Mouse (Mus musculus): ENCODE measurements at regions not wholly inside any gene's neighbourhood (a gene's known extent, or its start where the extent isn't known, plus 50 kb on each side); places are given as distances from the start of the nearest gene placed in this dataset.

DNA sequence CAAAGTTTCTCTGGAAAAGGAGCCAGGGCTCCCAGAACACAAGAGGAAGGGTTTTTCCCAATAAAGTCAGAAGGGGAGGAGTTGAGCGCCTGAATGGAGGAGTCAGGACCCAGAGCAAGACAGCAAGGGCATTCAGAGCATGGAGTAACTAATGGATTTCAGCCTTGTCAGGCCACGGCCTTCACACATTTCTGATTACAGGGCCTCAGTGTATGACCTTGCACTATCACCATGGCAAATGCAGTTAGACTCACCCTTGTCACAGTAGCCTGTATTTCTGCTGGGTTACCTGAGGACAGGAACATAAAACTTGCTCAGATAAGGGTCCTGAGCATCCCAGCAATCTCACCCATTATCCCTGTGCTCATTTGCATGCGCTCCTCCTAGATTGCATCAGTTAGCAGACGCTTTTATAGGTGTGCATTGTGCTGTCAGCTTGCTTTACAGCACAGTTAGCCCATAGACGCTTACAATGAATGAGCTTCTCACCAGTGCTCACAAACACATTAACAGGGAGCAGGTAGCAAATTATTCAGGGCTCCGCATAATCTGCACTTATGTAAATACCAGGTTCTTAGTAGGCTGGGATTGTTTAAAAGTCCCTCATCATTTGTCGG lies 547.4 kb downstream of the Insc start:
- no peaks in the 10 kb centered on the region for H3K27me3 ChIP-seq (ENCODE audit: control insufficient read depth, insufficient read depth, low read depth, low read length)
- no peaks in the 10 kb centered on the region for H3K4me1 ChIP-seq (replicated peaks; ENCODE audit: control insufficient read depth, insufficient read depth, low read length)
- no peak overlapping the region for H3K27ac ChIP-seq (ENCODE audit: low read length)
- no peak overlapping the region for H3K4me3 ChIP-seq (ENCODE audit: low read length)
- no peak for ATAC-seq (ENCODE audit: low read depth)
- no peaks in the 10 kb centered on the region for H3K36me3 ChIP-seq (ENCODE audit: control insufficient read depth, insufficient read depth, low read length)
- no peak overlapping the region for H3K9ac ChIP-seq (ENCODE audit: low read length)
- H3K4me2 ChIP-seq (ENCODE audit: low read depth, low read length): no peak overlapping the region
- WGBS: 65% methylated on average over 7 of the region's 7 CpGs
- H3K9me3 ChIP-seq (ENCODE audit: control insufficient read depth, low read length): no peaks in the 10 kb centered on the region

DNA sequence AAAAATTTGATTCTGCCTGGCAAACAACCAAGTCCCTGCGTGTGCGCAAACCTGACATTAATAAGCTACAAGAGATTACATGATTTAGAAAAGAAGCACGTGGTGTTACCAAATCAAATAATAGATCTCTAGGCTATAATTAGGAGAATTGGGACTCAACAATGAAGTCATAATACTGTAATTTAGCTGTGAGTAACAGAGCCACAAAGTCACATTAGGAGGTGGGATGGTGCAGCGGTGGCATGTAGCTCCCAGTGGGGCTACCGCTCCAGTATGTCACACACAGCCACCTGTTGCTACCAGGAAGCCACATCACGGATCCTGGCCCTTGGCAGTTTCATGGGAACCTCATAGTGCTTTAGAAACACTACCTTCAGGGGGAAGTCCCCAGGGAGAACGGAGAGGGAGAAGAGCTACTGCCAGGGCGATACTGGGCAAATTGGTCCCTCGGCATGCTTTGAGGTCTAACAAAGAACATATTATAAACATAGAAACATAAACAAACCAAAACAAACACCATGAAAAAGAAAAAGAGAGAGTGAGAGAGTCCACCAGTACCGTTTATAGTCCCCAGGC lies 551.2 kb downstream of the Insc start:
- no peaks in the 10 kb centered on the region for H3K36me3 ChIP-seq (ENCODE audit: control insufficient read depth, insufficient read depth, low read length)
- no peaks in the 10 kb centered on the region for H3K9me3 ChIP-seq (ENCODE audit: control insufficient read depth, low read length)
- no peak overlapping the region for H3K4me2 ChIP-seq (ENCODE audit: low read depth, low read length)
- WGBS: 46% methylated on average over 10 of the region's 10 CpGs
- no peak overlapping the region for H3K4me3 ChIP-seq (ENCODE audit: low read length)
- no peak overlapping the region for H3K9ac ChIP-seq (ENCODE audit: low read length)
- H3K27me3 ChIP-seq (ENCODE audit: control insufficient read depth, insufficient read depth, low read depth, low read length): no peaks in the 10 kb centered on the region
- H3K4me1 ChIP-seq (replicated peaks; ENCODE audit: control insufficient read depth, insufficient read depth, low read length): no peaks in the 10 kb centered on the region
- no peak for ATAC-seq (ENCODE audit: low read depth)
- no peak overlapping the region for H3K27ac ChIP-seq (ENCODE audit: low read length)

DNA sequence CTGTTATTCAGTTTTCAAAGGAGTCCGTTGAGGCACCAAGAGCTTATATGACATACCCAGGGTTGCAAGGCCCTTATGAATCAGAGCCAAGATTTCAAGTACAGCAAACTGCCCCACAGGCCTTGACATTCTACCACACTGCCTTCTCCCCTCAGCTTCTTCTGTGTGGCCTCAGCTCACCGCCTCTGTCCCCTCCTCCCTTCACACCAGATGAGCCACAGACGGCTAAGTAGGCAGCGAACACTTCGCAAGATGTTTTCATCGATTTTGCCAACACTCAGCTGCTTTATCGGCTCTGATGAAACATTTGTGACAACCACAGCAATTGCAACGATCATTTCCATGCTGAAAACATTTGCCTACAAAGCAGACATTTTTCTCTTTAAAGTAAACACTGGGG lies 556.7 kb downstream of the Insc start:
- Histone ChIP-seq H3K36me3 (ENCODE audit: control insufficient read depth, insufficient read depth, low read length) (no peaks in the 10 kb centered on the region), H3K9me3 (ENCODE audit: control insufficient read depth, low read length) (no peaks in the 10 kb centered on the region), H3K4me3 (ENCODE audit: low read length) (no peak overlapping the region), H3K4me1 (replicated peaks; ENCODE audit: control insufficient read depth, insufficient read depth, low read length) (no peaks in the 10 kb centered on the region), H3K4me2 (ENCODE audit: low read depth, low read length) (no peak overlapping the region), H3K27me3 (ENCODE audit: control insufficient read depth, insufficient read depth, low read depth, low read length) (no peaks in the 10 kb centered on the region), H3K27ac (ENCODE audit: low read length) (no peak overlapping the region), H3K9ac (ENCODE audit: low read length) (no peak overlapping the region)
- ATAC-seq (ENCODE audit: low read depth): no peak
- WGBS: 58% methylated on average over 8 of the region's 8 CpGs

DNA sequence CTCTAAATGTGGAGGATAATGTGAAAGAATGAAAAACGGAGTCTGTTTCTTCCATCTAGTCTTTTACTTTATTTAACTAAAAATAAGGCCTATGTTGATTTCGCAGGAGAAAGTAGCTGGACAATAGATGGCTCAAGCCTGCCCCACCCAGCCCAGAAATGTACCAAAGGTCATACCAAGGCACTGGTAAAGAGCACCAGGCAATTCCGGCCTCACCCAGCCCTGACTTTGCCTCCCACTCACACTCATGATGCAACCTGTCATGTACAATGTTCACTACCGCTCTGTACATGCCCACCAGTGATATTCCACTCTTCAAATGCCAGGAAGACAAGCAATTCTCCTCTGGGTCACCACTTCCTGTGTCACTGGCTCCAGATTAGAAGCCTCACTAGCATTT lies 564.9 kb downstream of the Insc start:
- Histone ChIP-seq H3K4me3 (ENCODE audit: low read length) (no peak overlapping the region), H3K27me3 (ENCODE audit: control insufficient read depth, insufficient read depth, low read depth, low read length) (no peaks in the 10 kb centered on the region), H3K4me2 (ENCODE audit: low read depth, low read length) (no peak overlapping the region), H3K36me3 (ENCODE audit: control insufficient read depth, insufficient read depth, low read length) (no peaks in the 10 kb centered on the region), H3K9me3 (ENCODE audit: control insufficient read depth, low read length) (no peaks in the 10 kb centered on the region), H3K9ac (ENCODE audit: low read length) (no peak overlapping the region), H3K27ac (ENCODE audit: low read length) (no peak overlapping the region), H3K4me1 (replicated peaks; ENCODE audit: control insufficient read depth, insufficient read depth, low read length) (peaks cover 5% of the 10 kb centered on the region; the same call in 1 of the 2 replicates)
- ATAC-seq (ENCODE audit: low read depth): no peak
- WGBS: 80% methylated on average over 4 of the region's 4 CpGs

DNA sequence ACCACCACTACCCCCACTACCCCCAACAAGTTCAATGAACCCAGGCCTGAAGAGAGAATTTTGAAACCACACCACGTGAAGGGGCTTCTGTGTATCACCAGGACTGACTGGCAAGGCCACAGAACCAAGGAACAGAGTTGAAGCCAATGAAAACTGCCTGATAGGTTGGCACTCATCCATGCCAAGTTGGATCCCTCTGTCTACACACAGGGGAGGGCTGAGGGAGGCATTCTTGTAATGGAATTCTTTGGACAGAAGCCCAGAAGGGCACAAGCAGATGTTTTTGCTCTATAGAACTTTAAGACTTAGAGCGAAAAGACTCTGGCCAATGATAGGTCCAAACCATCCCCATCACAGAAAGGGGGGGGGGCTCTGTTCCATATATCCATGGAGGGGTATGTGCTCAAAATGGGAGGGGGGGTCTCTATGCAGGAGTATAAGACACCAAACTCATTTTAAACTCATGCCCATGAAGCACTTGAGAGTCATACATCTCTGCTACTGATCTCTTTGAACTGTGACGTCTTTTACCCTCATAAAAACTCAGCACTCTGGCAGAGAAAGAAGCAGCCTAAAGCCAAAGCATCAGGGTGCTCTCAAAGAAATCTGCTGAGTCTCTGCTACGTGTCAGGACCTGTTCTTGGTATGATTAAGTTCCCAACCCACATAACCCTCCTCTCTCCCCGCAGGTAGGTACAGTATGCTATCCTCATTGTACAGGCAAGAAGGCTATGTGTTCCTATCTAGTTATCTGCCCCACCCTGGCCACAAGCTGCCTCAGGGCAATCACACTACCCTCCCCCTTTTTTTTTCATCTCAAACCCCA lies 567.1 kb downstream of the Insc start:
- H3K4me2 ChIP-seq (ENCODE audit: low read depth, low read length): no peak overlapping the region
- peaks cover 5% of the 10 kb centered on the region; the same call in 1 of the 2 replicates for H3K4me1 ChIP-seq (replicated peaks; ENCODE audit: control insufficient read depth, insufficient read depth, low read length)
- ATAC-seq (ENCODE audit: low read depth): peak; percentile 71
- no peaks in the 10 kb centered on the region for H3K36me3 ChIP-seq (ENCODE audit: control insufficient read depth, insufficient read depth, low read length)
- 53% methylated on average over 5 of the region's 5 CpGs for WGBS
- H3K27me3 ChIP-seq (ENCODE audit: control insufficient read depth, insufficient read depth, low read depth, low read length): no peaks in the 10 kb centered on the region; the same call in none of the 2 replicates
- no peak overlapping the region for H3K27ac ChIP-seq (ENCODE audit: low read length)
- H3K9me3 ChIP-seq (ENCODE audit: control insufficient read depth, low read length): no peaks in the 10 kb centered on the region
- H3K4me3 ChIP-seq (ENCODE audit: low read length): no peak overlapping the region
- H3K9ac ChIP-seq (ENCODE audit: low read length): no peak overlapping the region

DNA sequence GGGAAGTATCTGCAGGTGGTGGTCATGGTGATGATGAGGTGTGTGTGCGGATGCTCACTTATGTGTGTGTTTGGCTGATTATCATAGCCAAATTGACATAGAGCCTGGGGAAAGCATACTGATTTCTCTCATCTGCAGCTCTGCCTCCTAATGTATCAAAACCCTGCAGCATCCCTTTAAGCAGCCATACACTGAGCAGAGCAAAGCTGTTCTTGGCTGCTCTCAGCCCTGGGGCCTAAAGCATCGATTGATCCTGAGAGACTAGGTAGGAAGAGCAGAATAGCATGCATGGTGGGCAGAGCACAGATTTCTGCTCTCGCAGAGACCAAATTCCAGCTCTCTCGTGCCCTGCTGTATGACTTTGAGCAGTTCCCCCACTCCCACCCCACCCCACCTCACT lies 576.0 kb downstream of the Insc start:
- Histone ChIP-seq H3K4me3 (ENCODE audit: low read length) (no peak overlapping the region), H3K9me3 (ENCODE audit: control insufficient read depth, low read length) (no peaks in the 10 kb centered on the region), H3K4me2 (ENCODE audit: low read depth, low read length) (no peak overlapping the region), H3K36me3 (ENCODE audit: control insufficient read depth, insufficient read depth, low read length) (no peaks in the 10 kb centered on the region), H3K27ac (ENCODE audit: low read length) (no peak overlapping the region), H3K9ac (ENCODE audit: low read length) (no peak overlapping the region), H3K27me3 (ENCODE audit: control insufficient read depth, insufficient read depth, low read depth, low read length) (no peaks in the 10 kb centered on the region; the same call in 1 of the 2 replicates), H3K4me1 (replicated peaks; ENCODE audit: control insufficient read depth, insufficient read depth, low read length) (no peaks in the 10 kb centered on the region)
- ATAC-seq (ENCODE audit: low read depth): no peak
- 77% methylated on average over 4 of the region's 4 CpGs for WGBS

DNA sequence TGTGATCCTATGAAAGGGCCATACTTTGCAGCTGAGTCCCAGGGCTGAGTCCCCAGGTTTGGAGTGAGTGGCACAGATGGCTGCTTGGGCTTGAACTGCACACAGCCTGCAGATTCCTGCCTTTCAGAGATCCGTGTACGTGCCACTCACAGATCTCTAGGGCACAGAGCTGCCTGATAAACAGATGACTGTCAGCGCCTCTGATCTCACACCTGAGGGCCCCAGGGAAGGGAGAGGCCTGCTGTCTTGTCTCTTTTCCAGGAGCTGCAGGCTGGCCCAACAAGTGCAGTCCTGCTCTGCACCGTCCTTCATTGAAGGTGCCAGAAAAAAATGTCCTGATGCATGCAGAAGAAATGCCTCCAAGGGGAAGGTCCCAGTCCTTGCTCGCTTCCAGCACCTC lies 579.5 kb downstream of the Insc start:
- Histone ChIP-seq H3K4me1 (replicated peaks; ENCODE audit: control insufficient read depth, insufficient read depth, low read length) (no peaks in the 10 kb centered on the region), H3K9me3 (ENCODE audit: control insufficient read depth, low read length) (no peaks in the 10 kb centered on the region), H3K36me3 (ENCODE audit: control insufficient read depth, insufficient read depth, low read length) (no peaks in the 10 kb centered on the region), H3K4me3 (ENCODE audit: low read length) (no peak overlapping the region), H3K27ac (ENCODE audit: low read length) (no peak overlapping the region), H3K4me2 (ENCODE audit: low read depth, low read length) (no peak overlapping the region), H3K27me3 (ENCODE audit: control insufficient read depth, insufficient read depth, low read depth, low read length) (no peaks in the 10 kb centered on the region), H3K9ac (ENCODE audit: low read length) (no peak overlapping the region)
- WGBS: 48% methylated on average over 5 of the region's 5 CpGs
- no peak for ATAC-seq (ENCODE audit: low read depth)

DNA sequence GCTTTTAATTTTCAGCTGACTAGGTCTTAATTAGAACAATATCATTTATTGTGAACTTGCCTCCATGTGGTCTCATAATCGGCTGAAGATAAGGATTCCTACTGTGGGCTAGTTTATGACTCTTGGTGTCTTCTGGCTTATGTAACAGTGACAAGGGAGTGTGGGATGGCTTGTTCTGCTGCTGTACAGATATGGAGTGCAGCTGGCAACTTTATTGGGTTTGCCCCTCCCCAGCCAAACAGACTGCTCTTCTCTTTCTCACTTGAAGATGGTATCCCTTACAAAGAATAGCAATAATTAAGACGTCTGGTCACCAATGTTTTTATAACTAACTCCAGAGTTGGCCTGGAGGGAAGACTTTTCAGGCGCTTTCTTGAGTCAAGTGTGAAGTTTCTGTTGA lies 584.8 kb downstream of the Insc start:
- no peak overlapping the region for H3K4me3 ChIP-seq (ENCODE audit: low read length)
- H3K27ac ChIP-seq (ENCODE audit: low read length): no peak overlapping the region
- no peak for ATAC-seq (ENCODE audit: low read depth)
- H3K4me2 ChIP-seq (ENCODE audit: low read depth, low read length): no peak overlapping the region
- no peaks in the 10 kb centered on the region for H3K27me3 ChIP-seq (ENCODE audit: control insufficient read depth, insufficient read depth, low read depth, low read length)
- no peaks in the 10 kb centered on the region for H3K9me3 ChIP-seq (ENCODE audit: control insufficient read depth, low read length)
- no peaks in the 10 kb centered on the region for H3K4me1 ChIP-seq (replicated peaks; ENCODE audit: control insufficient read depth, insufficient read depth, low read length)
- no peaks in the 10 kb centered on the region for H3K36me3 ChIP-seq (ENCODE audit: control insufficient read depth, insufficient read depth, low read length)
- H3K9ac ChIP-seq (ENCODE audit: low read length): no peak overlapping the region
- 58% methylated on average over 3 of the region's 3 CpGs for WGBS

DNA sequence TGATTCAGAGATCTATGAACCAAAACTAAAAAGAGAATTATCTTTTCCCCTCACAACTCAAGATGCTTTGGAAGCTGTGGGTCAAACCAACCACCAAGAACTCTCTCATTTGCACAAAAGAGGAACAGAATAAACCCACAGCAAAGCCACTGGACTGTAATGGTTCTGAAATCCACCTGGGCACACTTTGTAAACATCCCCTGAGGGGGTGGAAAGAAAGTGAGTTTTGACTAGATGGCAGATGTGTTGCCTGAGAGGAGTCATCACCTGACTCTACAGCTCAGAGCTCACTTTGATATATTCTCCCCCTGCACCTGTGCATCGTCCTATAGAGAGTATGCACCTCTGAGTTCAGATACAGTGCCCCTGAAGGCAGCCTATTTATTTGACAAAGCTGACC lies 588.2 kb downstream of the Insc start:
- no peak overlapping the region for H3K27ac ChIP-seq (ENCODE audit: low read length)
- H3K9ac ChIP-seq (ENCODE audit: low read length): no peak overlapping the region
- no peak for ATAC-seq (ENCODE audit: low read depth)
- H3K4me2 ChIP-seq (ENCODE audit: low read depth, low read length): no peak overlapping the region
- H3K9me3 ChIP-seq (ENCODE audit: control insufficient read depth, low read length): no peaks in the 10 kb centered on the region
- H3K4me3 ChIP-seq (ENCODE audit: low read length): no peak overlapping the region
- 76% methylated on average over 1 of the region's 1 CpGs for WGBS
- no peaks in the 10 kb centered on the region for H3K4me1 ChIP-seq (replicated peaks; ENCODE audit: control insufficient read depth, insufficient read depth, low read length)
- H3K27me3 ChIP-seq (ENCODE audit: control insufficient read depth, insufficient read depth, low read depth, low read length): no peaks in the 10 kb centered on the region
- no peaks in the 10 kb centered on the region for H3K36me3 ChIP-seq (ENCODE audit: control insufficient read depth, insufficient read depth, low read length)
